Mouse (Mus musculus) testis, adult 2 months (tissue): ENCODE measurements at regions not wholly inside any gene's neighbourhood (a gene's known extent, or its start where the extent isn't known, plus 50 kb on each side); places are given as distances from the start of the nearest gene placed in this dataset.

Experiments used
- CTCF ChIP-seq: fragments of 200-500 bp; IDR thresholded peaks from 2 replicates; pipeline ENCODE4 v1.5.1; 2012; ENCODE audit warnings: low read depth, mild to moderate bottlenecking, inconsistent platforms, low read length, moderate library complexity; ENCODE audit not compliant: control insufficient read depth, insufficient read depth, insufficient replicate concordance
- POLR2A ChIP-seq: fragments of 200-500 bp; IDR thresholded peaks from 2 replicates; pipeline ENCODE4 v1.6.1; 2012; ENCODE audit warnings: low read depth, mild to moderate bottlenecking, inconsistent platforms, low read length, moderate library complexity; ENCODE audit not compliant: control insufficient read depth

GRCm38 (mm10) chr7:83235659-83236058 lies 349.1 kb upstream of the Tmc3 start:
- no peak for TF ChIP-seq CTCF
- TF ChIP-seq POLR2A = no peak
